Mouse (Mus musculus) MEL (cell line): ENCODE results near the gene Slc5a1. TPM values are rescaled to one million over a fixed set of nuclear protein-coding genes. Genes with fewer than 3 reads are reported as not detected.

Experiments
- DNase-seq: peaks from one replicate; pipeline ENCODE4 v3.0.0; 2011; ENCODE audit warnings: low read depth, low spot score
- H3K27ac ChIP-seq: 2 replicates; pipeline ENCODE4 v1.5.1; 2012; ENCODE audit warnings: low read depth, mild to moderate bottlenecking, control low read depth, low read length, moderate library complexity; ENCODE audit not compliant: control insufficient read depth
- H3K27me3 ChIP-seq, 2 experiments: fragments of 150-350 bp in 1 of 2; sonication (generic) in 1 of 2; 2 replicates each; pipeline ENCODE4 v1.6.1; 2012; ENCODE audit warnings: low read length in 2 of 2, mild to moderate bottlenecking in 2 of 2, improper control_type of control experiment in 1 of 2, moderate library complexity in 1 of 2; ENCODE audit not compliant: insufficient read depth in 2 of 2, control insufficient read depth in 1 of 2
- H3K36me3 ChIP-seq, 2 experiments: 2 replicates each; pipeline ENCODE4 v1.6.1; 2012 to 2014; ENCODE audit warnings: low read length in 2 of 2, improper control_type of control experiment in 1 of 2, inconsistent platforms in 1 of 2, mild to moderate bottlenecking in 1 of 2; ENCODE audit not compliant: insufficient read depth in 2 of 2, control insufficient read depth in 1 of 2
- H3K4me1 ChIP-seq, 2 experiments: fragments of 150-350 bp in 1 of 2; sonication (generic) in 1 of 2; 2 replicates each; pipeline ENCODE4 v1.6.1; 2012; ENCODE audit warnings: low read length in 2 of 2, improper control_type of control experiment in 1 of 2, mild to moderate bottlenecking in 1 of 2; ENCODE audit not compliant: insufficient read depth in 2 of 2, control insufficient read depth in 1 of 2
- H3K4me3 ChIP-seq, 2 experiments: fragments of 150-350 bp in 1 of 2; sonication (generic) in 1 of 2; 2 replicates each; pipeline ENCODE4 v1.5.1; 2012; ENCODE audit warnings: low read depth in 2 of 2, low read length in 2 of 2, mild to moderate bottlenecking in 2 of 2, moderate library complexity in 2 of 2, control low read depth in 1 of 2, improper control_type of control experiment in 1 of 2; ENCODE audit not compliant: control insufficient read depth in 1 of 2, insufficient read depth in 1 of 2
- H3K79me2 ChIP-seq: 2 replicates; pipeline ENCODE4 v1.6.1; 2012; ENCODE audit warnings: mild to moderate bottlenecking, low read length, moderate library complexity; ENCODE audit not compliant: control insufficient read depth, poor library complexity, insufficient read depth
- H3K9ac ChIP-seq: 2 replicates; pipeline ENCODE4 v1.6.1; 2012; ENCODE audit warnings: low read depth, mild to moderate bottlenecking, control low read depth, low read length, moderate library complexity; ENCODE audit not compliant: control insufficient read depth, poor library complexity, severe bottlenecking
- H3K9me3 ChIP-seq: fragments of 150-350 bp; sonication (generic); replicated peaks from 2 replicates; pipeline ENCODE4 v1.6.1; 2012; ENCODE audit warnings: mild to moderate bottlenecking, low read length, improper control_type of control experiment, moderate library complexity; ENCODE audit not compliant: insufficient read depth
- BHLHE40 ChIP-seq: IDR thresholded peaks from 2 replicates; pipeline ENCODE4 v1.6.1; 2012; ENCODE audit warnings: low read depth, mild to moderate bottlenecking, inconsistent platforms, low read length, improper control_type of control experiment, borderline replicate concordance
- CHD2 ChIP-seq: IDR thresholded peaks from 2 replicates; pipeline ENCODE4 v1.6.1; 2011; ENCODE audit warnings: low read length, improper control_type of control experiment
- CTCF ChIP-seq, 3 experiments: IDR thresholded peaks in 2 of 3; conservative IDR thresholded peaks in 1 of 3; 2 replicates each; pipeline ENCODE4 v1.5.1; 2011 to 2012; ENCODE audit warnings: low read length in 3 of 3, low read depth in 2 of 3, mild to moderate bottlenecking in 2 of 3, improper control_type of control experiment in 1 of 3, inconsistent platforms in 1 of 3, mixed read lengths in 1 of 3, moderate library complexity in 1 of 3; ENCODE audit not compliant: control insufficient read depth in 1 of 3, insufficient read depth in 1 of 3, poor library complexity in 1 of 3, severe bottlenecking in 1 of 3
- E2F4 ChIP-seq: IDR thresholded peaks from 2 replicates; pipeline ENCODE4 v1.6.1; 2011; ENCODE audit warnings: low read depth, low read length, improper control_type of control experiment, borderline replicate concordance
- EP300 ChIP-seq, 2 experiments: IDR thresholded peaks; 2 replicates each; pipeline ENCODE4 v1.6.1; 2011; ENCODE audit warnings: improper control_type of control experiment in 2 of 2, low read length in 2 of 2, low read depth in 1 of 2, mild to moderate bottlenecking in 1 of 2
- ETS1 ChIP-seq: IDR thresholded peaks from 2 replicates; pipeline ENCODE4 v1.6.1; 2012; ENCODE audit warnings: low read depth, mild to moderate bottlenecking, inconsistent platforms, low read length, improper control_type of control experiment, moderate library complexity
- GABPA ChIP-seq: IDR thresholded peaks from 2 replicates; pipeline ENCODE4 v1.6.1; 2012; ENCODE audit warnings: low read depth, mild to moderate bottlenecking, inconsistent platforms, low read length, improper control_type of control experiment, moderate library complexity
- HCFC1 ChIP-seq: IDR thresholded peaks from 2 replicates; pipeline ENCODE4 v1.6.1; 2012; ENCODE audit warnings: low read depth, mild to moderate bottlenecking, inconsistent platforms, low read length, improper control_type of control experiment, moderate library complexity
- JUND ChIP-seq: IDR thresholded peaks from 2 replicates; pipeline ENCODE4 v1.6.1; 2011; ENCODE audit warnings: low read depth, mild to moderate bottlenecking, improper control_type of control experiment, low read length
- MEF2A ChIP-seq: IDR thresholded peaks from 2 replicates; pipeline ENCODE4 v1.6.1; 2014; ENCODE audit warnings: low read depth, mild to moderate bottlenecking, inconsistent platforms, low read length, improper control_type of control experiment; ENCODE audit not compliant: poor library complexity, insufficient replicate concordance, severe bottlenecking; ENCODE audit errors: extremely low read depth
- MXI1 ChIP-seq: IDR thresholded peaks from 2 replicates; pipeline ENCODE4 v1.6.1; 2011; ENCODE audit warnings: mild to moderate bottlenecking, low read depth, low read length, improper control_type of control experiment
- MYB ChIP-seq: IDR thresholded peaks from 2 replicates; pipeline ENCODE4 v1.6.1; 2011; ENCODE audit warnings: mild to moderate bottlenecking, low read depth, low read length, improper control_type of control experiment
- MYC ChIP-seq: IDR thresholded peaks from 2 replicates; pipeline ENCODE4 v1.6.1; 2011; ENCODE audit warnings: low read depth, mild to moderate bottlenecking, low read length, improper control_type of control experiment, moderate library complexity
- NELFE ChIP-seq: IDR thresholded peaks from 2 replicates; pipeline ENCODE4 v1.6.1; 2011; ENCODE audit warnings: low read depth, low read length, improper control_type of control experiment
- NRF1 ChIP-seq: IDR thresholded peaks from 2 replicates; pipeline ENCODE4 v1.6.1; 2014; ENCODE audit warnings: low read depth, mild to moderate bottlenecking, inconsistent platforms, low read length, improper control_type of control experiment, moderate library complexity; ENCODE audit not compliant: poor library complexity, insufficient read depth, severe bottlenecking
- POLR2A ChIP-seq, 2 experiments: IDR thresholded peaks; 2 replicates each; pipeline ENCODE4 v1.6.1; 2011 to 2012; ENCODE audit warnings: low read length in 2 of 2, mild to moderate bottlenecking in 2 of 2, control low read depth in 1 of 2, improper control_type of control experiment in 1 of 2, low read depth in 1 of 2, moderate library complexity in 1 of 2; ENCODE audit not compliant: control insufficient read depth in 1 of 2, insufficient read depth in 1 of 2, poor library complexity in 1 of 2
- SIN3A ChIP-seq: IDR thresholded peaks from 2 replicates; pipeline ENCODE4 v1.6.1; 2012; ENCODE audit warnings: low read length, improper control_type of control experiment, inconsistent platforms
- SMC3 ChIP-seq: IDR thresholded peaks from 2 replicates; pipeline ENCODE4 v1.6.1; 2011; ENCODE audit warnings: low read depth, low read length, improper control_type of control experiment
- TAL1 ChIP-seq: IDR thresholded peaks from 2 replicates; pipeline ENCODE4 v1.6.1; 2012; ENCODE audit warnings: mild to moderate bottlenecking, inconsistent platforms, low read length, moderate library complexity, mixed read lengths
- TBP ChIP-seq: IDR thresholded peaks from 2 replicates; pipeline ENCODE4 v1.8.0; 2011; ENCODE audit warnings: low read depth, low read length, improper control_type of control experiment
- USF1 ChIP-seq: IDR thresholded peaks from 2 replicates; pipeline ENCODE4 v1.6.1; 2014; ENCODE audit warnings: low read depth, mild to moderate bottlenecking, inconsistent platforms, low read length, improper control_type of control experiment, moderate library complexity
- ZC3H11A ChIP-seq: IDR thresholded peaks from 2 replicates; pipeline ENCODE4 v1.6.1; 2012; ENCODE audit warnings: low read depth, mild to moderate bottlenecking, inconsistent platforms, low read length, improper control_type of control experiment
- ZKSCAN1 ChIP-seq: IDR thresholded peaks from 2 replicates; pipeline ENCODE4 v1.6.1; 2012; ENCODE audit warnings: low read depth, mild to moderate bottlenecking, inconsistent platforms, low read length, improper control_type of control experiment, moderate library complexity
- ZMIZ1 ChIP-seq: IDR thresholded peaks from 2 replicates; pipeline ENCODE4 v1.6.1; 2012; ENCODE audit warnings: low read depth, mild to moderate bottlenecking, inconsistent platforms, low read length, improper control_type of control experiment, moderate library complexity
- ZNF384 ChIP-seq: IDR thresholded peaks from 2 replicates; pipeline ENCODE4 v1.6.1; 2012; ENCODE audit warnings: low read depth, mild to moderate bottlenecking, inconsistent platforms, low read length, improper control_type of control experiment
- polyA plus RNA-seq, 2 experiments: library from polyadenylated mRNA; stranded (reverse) in 1 of 2; unstranded in 1 of 2; fragments of >175 nt in 1 of 2; fragments of >200 nt in 1 of 2; gene quantifications; 2 replicates each; pipeline versions ENCODE4 v1.2.1 to v1.2.4; 2012; ENCODE audit warnings: low replicate concordance in 2 of 2, low read depth in 1 of 2; ENCODE audit not compliant: insufficient read length in 2 of 2, insufficient read depth in 1 of 2, missing spikeins in 1 of 2
- total RNA-seq: library from RNA; depleted of rRNA; stranded (reverse); fragments of 300-350 nt; gene quantifications from 2 replicates; pipeline ENCODE4 v1.2.3, GENCODE M21; 2012

The Slc5a1 gene
- total and polyA plus RNA-seq, 3 experiments: not detected

GRCm38 (mm10) chr5:33202516-33203170 is 98.6 kb downstream of the Slc5a1 start (continued):
- TF ChIP-seq BHLHE40: peak; percentile 71; the same call in 1 of the 2 replicates
- no peak for TF ChIP-seq NELFE
- TF ChIP-seq ETS1: peak; percentile 45; the same call in 1 of the 2 replicates

- no peaks in the 10 kb centered on the region for H3K9me3 ChIP-seq
- no peaks in the 10 kb centered on the region for H3K79me2 ChIP-seq
- H3K27ac ChIP-seq: no peak overlapping the region; the same call in 1 of the 2 replicates
- H3K9ac ChIP-seq: peak overlapping the region; percentile 8
- DNase-seq: no peak
- no peak overlapping the region for H3K4me3 ChIP-seq
- H3K36me3 ChIP-seq: peaks cover 0 to 21% of the 10 kb centered on the region in 2 experiments; a peak in 2 of 4 replicates
- peaks cover 14 to 51% of the 10 kb centered on the region in 2 experiments for H3K4me1 ChIP-seq
- H3K27me3 ChIP-seq: no peaks in the 10 kb centered on the region
- TF ChIP-seq ZC3H11A: no peak
- no peak for TF ChIP-seq JUND
- TF ChIP-seq ETS1: no peak
- TF ChIP-seq ZNF384: no peak
- TF ChIP-seq MYC: no peak
- no peak for TF ChIP-seq SIN3A
- no peak for TF ChIP-seq E2F4
- no peak for TF ChIP-seq POLR2A (IDR thresholded peaks at IDR 0.05; ENCODE audit: control insufficient read depth in 1 of 2, insufficient read depth in 1 of 2, low read depth in 1 of 2, low read length in 2 of 2, poor library complexity in 1 of 2)
Measured at GRCm38 (mm10) chr5:33203171-33203565, 99.1 kb downstream of the Slc5a1 start.

- Histone ChIP-seq H3K36me3 (peaks cover 0 to 26% of the 10 kb centered on the region in 2 experiments; a peak in 2 of 4 replicates), H3K4me1 (peaks cover 20 to 56% of the 10 kb centered on the region in 2 experiments), H3K27me3 (no peaks in the 10 kb centered on the region), H3K9ac (peak overlapping the region; percentile 65), H3K79me2 (no peaks in the 10 kb centered on the region), H3K27ac (peak overlapping the region; percentile 60), H3K4me3 (peak overlapping the region; percentile 55 to 61), H3K9me3 (no peaks in the 10 kb centered on the region)
- DNase-seq: peak; percentile 97
- TF ChIP-seq BHLHE40 (peak; percentile 57), POLR2A (IDR thresholded peaks at IDR 0.05; ENCODE audit: control insufficient read depth in 1 of 2, insufficient read depth in 1 of 2, low read depth in 1 of 2, low read length in 2 of 2, poor library complexity in 1 of 2) (peak in 1 of 2 experiments; percentile 65; a peak in 2 of 4 replicates), USF1 (peak; percentile 66), SMC3 (peak; percentile 99), GABPA (no peak), HCFC1 (peak; percentile 68), ZC3H11A (peak; percentile 94), MYC (peak; percentile 91), TBP (peak; percentile 74; the same call in 1 of the 2 replicates), NRF1 (no peak), EP300 (IDR thresholded peaks at IDR 0.05; ENCODE audit: low read depth in 1 of 2, low read length in 2 of 2) (peak; percentile 25 to 44; a peak in 1 of 4 replicates), MXI1 (peak; percentile 89), JUND (peak; percentile 70; the same call in 1 of the 2 replicates), ZMIZ1 (0 out of 2 replicates have a peak, but pooled peaks have one; percentile 43), CHD2 (no peak), MYB (no peak), CTCF (IDR thresholded peaks at IDR 0.05 in 2 of 3, conservative IDR thresholded peaks at IDR 0.05 in 1 of 3; ENCODE audit: control insufficient read depth in 1 of 3, insufficient read depth in 1 of 3, low read depth in 2 of 3, low read length in 3 of 3, poor library complexity in 1 of 3, severe bottlenecking in 1 of 3) (peak; percentile 97 to 100 (median 99)), ZKSCAN1 (peak; percentile 53; the same call in 1 of the 2 replicates), TAL1 (no peak), NELFE (peak; percentile 66), MEF2A (no peak), SIN3A (peak; percentile 94)
Measured at GRCm38 (mm10) chr5:33203691-33204242, 99.7 kb downstream of the Slc5a1 start.
